Mouse (Mus musculus) splenic B cell, adult 2 months (primary cell): ENCODE results near the gene Ssxb8.
"Not testable (repeated sequence)": the region's sequence is repeated elsewhere in the genome, so short reads cannot be mapped to it uniquely, and the experiment has no call there.

Experiments
- DNase-seq: peaks from one replicate; pipeline ENCODE4 v3.0.0-alpha.2; 2011; ENCODE audit warnings: low read depth, low spot score
- H3K27me3 ChIP-seq: 2 replicates; pipeline ENCODE4 v1.6.1; 2012; ENCODE audit warnings: mild to moderate bottlenecking, low read length, moderate library complexity, mixed read lengths; ENCODE audit not compliant: control insufficient read depth, poor library complexity, insufficient read depth, severe bottlenecking
- H3K36me3 ChIP-seq: 2 replicates; pipeline ENCODE4 v1.6.1; 2012; ENCODE audit warnings: mild to moderate bottlenecking, low read length, moderate library complexity, mixed read lengths; ENCODE audit not compliant: control insufficient read depth, poor library complexity, insufficient read depth, severe bottlenecking

Gene Ssxb8

DNA sequence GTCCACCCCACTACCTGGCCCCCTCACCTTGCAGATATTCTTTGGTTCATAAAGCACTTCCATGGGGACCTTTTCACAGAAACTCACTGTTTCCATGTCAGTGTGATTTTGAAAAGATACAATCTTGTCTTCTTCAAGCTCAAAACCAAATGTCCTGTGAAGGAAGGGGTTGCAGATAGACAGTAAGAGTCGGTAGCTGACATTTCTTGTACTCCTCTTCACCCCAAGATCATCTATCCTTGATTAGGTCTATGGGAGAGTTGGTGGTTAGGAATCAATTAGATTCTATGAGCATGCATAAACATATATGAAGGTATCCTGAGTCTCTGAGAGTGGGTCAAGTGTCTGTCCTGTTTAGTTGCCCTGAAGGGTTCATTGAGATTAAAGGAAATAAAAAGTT lies at the start of gene Ssxb8:
Gene Ssxb8, minus strand, starts transcription at position 101 of the 400 bp plus-strand sequence.
- H3K27me3 ChIP-seq, H3K36me3 ChIP-seq, DNase-seq: not testable (repeated sequence)

DNA sequence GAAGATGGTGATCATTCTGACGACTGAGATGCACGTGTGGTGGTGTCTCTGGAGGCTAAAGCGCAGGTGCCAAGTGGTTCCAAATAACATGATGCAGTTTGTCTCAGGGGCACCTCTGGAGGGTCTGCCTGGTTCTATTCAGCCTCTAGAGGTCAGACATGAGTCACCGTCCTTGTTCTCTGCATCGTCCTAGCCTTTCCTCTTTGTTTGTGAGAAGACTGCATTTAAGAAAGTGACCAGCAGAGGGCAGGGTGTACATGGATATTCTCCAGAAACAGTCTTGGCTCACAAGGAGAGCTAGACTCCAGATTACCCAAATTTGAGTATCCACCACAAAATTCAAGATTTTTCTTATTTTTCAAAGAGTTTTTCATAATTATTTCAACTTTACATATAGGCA lies 42.3 kb upstream of the Ssxb8 start:
- Histone ChIP-seq H3K36me3 (no peaks in the 10 kb centered on the region), H3K27me3 (no peaks in the 10 kb centered on the region)
- no peak for DNase-seq

DNA sequence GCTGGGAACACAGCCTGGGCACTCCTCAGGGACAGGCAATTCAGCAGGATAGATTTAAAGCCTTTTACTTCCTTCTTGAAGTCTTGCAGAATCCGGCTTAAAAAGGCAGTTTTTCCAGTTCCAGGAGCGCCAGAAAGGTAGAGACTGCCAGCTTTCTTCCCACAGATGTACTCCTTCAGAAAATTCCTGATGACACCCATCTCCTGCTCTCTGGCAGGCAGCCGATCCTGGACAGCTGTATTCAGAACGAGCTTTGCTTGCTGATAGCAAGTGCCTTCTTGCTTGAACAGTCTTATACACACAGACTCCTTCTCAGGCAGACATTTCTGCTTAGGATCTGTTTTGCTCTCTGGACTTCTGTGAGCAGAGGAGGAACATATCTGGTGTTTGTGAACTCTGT lies 27.6 kb downstream of the Ssxb8 start:
- no peaks in the 10 kb centered on the region for H3K36me3 ChIP-seq
- H3K27me3 ChIP-seq: no peaks in the 10 kb centered on the region
- no peak for DNase-seq
